Mouse (Mus musculus) neural tube, embryonic 14.5 days (tissue): ENCODE results near the gene Ccnb2. TPM values are rescaled to one million over a fixed set of nuclear protein-coding genes. Genes with fewer than 3 reads are reported as not detected.

Experiments
- ATAC-seq: fragments of 200-750 bp; cut with Nextera tagmentation; 2 replicates; pipeline ENCODE4 v1.8.0; 2017; ENCODE audit warnings: low read depth, mild to moderate bottlenecking, moderate TSS enrichment, moderate library complexity
- H3K27ac ChIP-seq: fragments of 300-500 bp; sonication (generic); 2 replicates; pipeline ENCODE4 v1.5.1; 2014; ENCODE audit warnings: low read depth, mild to moderate bottlenecking, control low read depth, low read length, moderate library complexity, mixed read lengths
- H3K27me3 ChIP-seq: fragments of 300-500 bp; sonication (generic); 2 replicates; pipeline ENCODE4 v1.6.1; 2014; ENCODE audit warnings: low read length; ENCODE audit not compliant: control insufficient read depth, insufficient read depth
- H3K36me3 ChIP-seq: fragments of 300-500 bp; sonication (generic); 2 replicates; pipeline ENCODE4 v1.6.1; 2014; ENCODE audit warnings: low read length, mixed read lengths; ENCODE audit not compliant: control insufficient read depth, insufficient read depth
- H3K4me1 ChIP-seq: fragments of 300-500 bp; sonication (generic); 2 replicates; pipeline ENCODE4 v1.6.1; 2014; ENCODE audit warnings: low read length; ENCODE audit not compliant: control insufficient read depth, insufficient read depth
- H3K4me2 ChIP-seq: fragments of 300-500 bp; sonication (generic); 2 replicates; pipeline ENCODE4 v1.6.1; 2014; ENCODE audit warnings: mild to moderate bottlenecking, low read depth, low read length, control low read depth
- H3K4me3 ChIP-seq: fragments of 300-500 bp; sonication (generic); 2 replicates; pipeline ENCODE4 v1.5.1; 2014; ENCODE audit warnings: low read depth, low read length, control low read depth, mixed read lengths
- H3K9ac ChIP-seq: fragments of 300-500 bp; sonication (generic); replicated peaks from 2 replicates; pipeline ENCODE4 v1.6.1; 2014; ENCODE audit warnings: low read depth, mild to moderate bottlenecking, control low read depth, low read length, mixed read lengths
- H3K9me3 ChIP-seq: fragments of 300-500 bp; sonication (generic); 2 replicates; pipeline ENCODE4 v1.6.1; 2016; ENCODE audit warnings: low read length; ENCODE audit not compliant: control insufficient read depth
- WGBS: fragments of 180-500 bp; shearing (Covaris S2); extraction: QIAGEN DNeasy Blood & Tissue Kit; methylation state at CpG from one replicate; pipeline ENCODE4 v1.1.7; 2014; 5-methylcytosine and 5-hydroxymethylcytosine counted together
- polyA plus RNA-seq: library from polyadenylated mRNA; unstranded; fragments of >200 nt; fragmentation: Nextera tagmentation; extraction: Ambion mirVana; gene quantifications from 2 replicates; pipeline ENCODE4 v1.2.1, GENCODE M21; 2014

The Ccnb2 gene
- polyA plus RNA-seq, 1 experiment from 2014 or later = 11.5 TPM

DNA sequence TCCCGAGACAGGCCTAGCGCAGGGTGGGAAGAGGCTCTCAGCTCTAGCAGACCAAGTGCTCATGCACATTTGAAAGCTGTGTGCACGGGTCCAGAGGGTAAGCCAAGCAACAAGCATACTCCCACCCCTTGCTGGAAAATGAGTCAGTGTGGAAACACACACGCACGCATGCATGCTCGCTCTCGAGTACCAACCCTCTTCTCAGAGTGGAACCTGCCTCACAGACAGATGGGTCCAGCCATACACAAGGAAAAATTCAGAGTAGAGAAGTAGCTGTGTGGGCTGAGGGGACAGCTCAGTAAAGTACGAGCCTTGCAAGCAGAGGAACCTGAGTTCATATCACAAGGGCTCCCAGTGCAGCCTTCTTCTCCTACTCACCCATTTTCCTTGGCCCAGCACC lies 11.6 kb downstream of the Ccnb2 start:
- 98% methylated on average over 8 of the region's 8 CpGs for WGBS
- H3K4me3 ChIP-seq = no peak overlapping the region
- ATAC-seq = no peak
- peaks cover 6% of the 10 kb centered on the region; the same call in 1 of the 2 replicates for H3K36me3 ChIP-seq
- no peaks in the 10 kb centered on the region for H3K27me3 ChIP-seq
- no peak overlapping the region for H3K9ac ChIP-seq
- no peaks in the 10 kb centered on the region for H3K4me1 ChIP-seq
- no peak overlapping the region for H3K27ac ChIP-seq
- H3K4me2 ChIP-seq = no peak overlapping the region
- H3K9me3 ChIP-seq = no peaks in the 10 kb centered on the region

DNA sequence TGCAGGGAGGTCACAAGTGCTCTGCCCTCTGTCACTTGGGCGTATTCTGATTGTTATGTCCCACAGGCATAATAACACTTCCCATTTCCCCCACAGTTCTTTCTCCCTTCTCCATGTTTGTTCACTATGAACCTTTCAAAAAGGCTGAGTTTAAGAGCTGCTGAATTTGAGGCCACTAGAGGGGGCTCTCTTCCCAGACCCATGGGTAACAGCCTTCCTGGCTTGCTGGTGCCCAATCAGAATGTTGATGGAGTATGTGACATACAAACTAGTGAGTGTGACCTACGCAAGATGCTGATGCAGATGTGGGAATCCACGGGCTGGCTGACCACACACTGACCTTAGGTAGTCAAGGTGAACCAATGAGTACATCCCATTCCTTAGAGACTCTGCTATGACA lies 12.6 kb downstream of the Ccnb2 start:
- H3K4me1 ChIP-seq = no peaks in the 10 kb centered on the region
- H3K4me2 ChIP-seq = no peak overlapping the region
- H3K36me3 ChIP-seq = peaks cover 6% of the 10 kb centered on the region; the same call in 1 of the 2 replicates
- H3K9ac ChIP-seq = no peak overlapping the region
- H3K4me3 ChIP-seq = no peak overlapping the region
- no peaks in the 10 kb centered on the region for H3K27me3 ChIP-seq
- no peaks in the 10 kb centered on the region for H3K9me3 ChIP-seq
- WGBS = 90% methylated on average over 3 of the region's 3 CpGs
- no peak for ATAC-seq
- H3K27ac ChIP-seq = no peak overlapping the region

GRCm38 (mm10) chr9:70406596-70406995 lies 14.8 kb downstream of the Ccnb2 start:
- Histone ChIP-seq H3K27me3 (no peaks in the 10 kb centered on the region), H3K9me3 (no peaks in the 10 kb centered on the region), H3K9ac (no peak overlapping the region), H3K36me3 (peaks cover 6% of the 10 kb centered on the region; the same call in 1 of the 2 replicates), H3K4me2 (no peak overlapping the region), H3K27ac (no peak overlapping the region), H3K4me1 (no peaks in the 10 kb centered on the region), H3K4me3 (no peak overlapping the region)
- 94% methylated on average over 3 of the region's 3 CpGs for WGBS
- ATAC-seq = no peak

- Histone ChIP-seq H3K4me1 (no peaks in the 10 kb centered on the region), H3K4me3 (no peak overlapping the region), H3K4me2 (no peak overlapping the region), H3K9ac (no peak overlapping the region), H3K27me3 (no peaks in the 10 kb centered on the region), H3K36me3 (no peaks in the 10 kb centered on the region), H3K27ac (no peak overlapping the region), H3K9me3 (no peaks in the 10 kb centered on the region)
- no peak for ATAC-seq
- 95% methylated on average over 8 of the region's 8 CpGs for WGBS
Measured at GRCm38 (mm10) chr9:70401937-70402539, 19.3 kb downstream of the Ccnb2 start.

DNA sequence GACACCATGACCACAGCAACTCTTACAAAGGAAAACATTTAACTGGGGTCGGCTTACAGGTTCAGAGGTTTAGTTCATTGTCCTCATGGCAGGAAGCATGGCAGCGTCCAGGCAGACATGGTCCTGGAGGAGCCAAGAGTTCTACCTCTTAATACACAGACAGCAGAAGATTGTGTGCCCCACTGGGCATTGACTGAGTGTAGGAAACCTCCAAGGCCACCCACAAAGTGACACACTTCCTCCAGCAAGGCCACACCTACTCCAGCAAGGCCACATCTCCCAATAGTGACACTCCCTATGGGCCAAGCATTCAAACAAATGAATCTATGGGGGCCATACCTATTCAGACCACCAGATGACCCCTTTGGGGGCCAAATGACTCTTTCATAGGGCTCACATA lies 25.3 kb downstream of the Ccnb2 start:
- no peak for ATAC-seq
- no peak overlapping the region for H3K4me3 ChIP-seq
- 92% methylated on average over 2 of the region's 2 CpGs for WGBS

GRCm38 (mm10) chr9:70395617-70396016 lies 25.7 kb downstream of the Ccnb2 start:
- Histone ChIP-seq H3K36me3 (no peaks in the 10 kb centered on the region), H3K27ac (no peak overlapping the region), H3K4me2 (no peak overlapping the region), H3K27me3 (no peaks in the 10 kb centered on the region), H3K4me3 (no peak overlapping the region), H3K4me1 (no peaks in the 10 kb centered on the region), H3K9me3 (no peaks in the 10 kb centered on the region), H3K9ac (no peak overlapping the region)
- 92% methylated on average over 12 of the region's 12 CpGs for WGBS
- no peak for ATAC-seq

More for the DNA sequence above, 25.3 kb downstream of the Ccnb2 start:
- no peaks in the 10 kb centered on the region for H3K4me1 ChIP-seq
- H3K9me3 ChIP-seq = no peaks in the 10 kb centered on the region
- H3K27me3 ChIP-seq = no peaks in the 10 kb centered on the region
- H3K4me2 ChIP-seq = no peak overlapping the region
- no peaks in the 10 kb centered on the region for H3K36me3 ChIP-seq
- H3K27ac ChIP-seq = no peak overlapping the region
- no peak overlapping the region for H3K9ac ChIP-seq

GRCm38 (mm10) chr9:70392563-70392907 lies 28.8 kb downstream of the Ccnb2 start:
- H3K9ac ChIP-seq = no peak overlapping the region
- H3K4me2 ChIP-seq = no peak overlapping the region
- no peaks in the 10 kb centered on the region for H3K4me1 ChIP-seq
- H3K27me3 ChIP-seq = no peaks in the 10 kb centered on the region
- H3K36me3 ChIP-seq = no peaks in the 10 kb centered on the region
- peak; percentile 83 for ATAC-seq
- no peak overlapping the region for H3K4me3 ChIP-seq
- WGBS = 17% methylated on average over 6 of the region's 6 CpGs
- H3K27ac ChIP-seq = no peak overlapping the region
- no peaks in the 10 kb centered on the region for H3K9me3 ChIP-seq

DNA sequence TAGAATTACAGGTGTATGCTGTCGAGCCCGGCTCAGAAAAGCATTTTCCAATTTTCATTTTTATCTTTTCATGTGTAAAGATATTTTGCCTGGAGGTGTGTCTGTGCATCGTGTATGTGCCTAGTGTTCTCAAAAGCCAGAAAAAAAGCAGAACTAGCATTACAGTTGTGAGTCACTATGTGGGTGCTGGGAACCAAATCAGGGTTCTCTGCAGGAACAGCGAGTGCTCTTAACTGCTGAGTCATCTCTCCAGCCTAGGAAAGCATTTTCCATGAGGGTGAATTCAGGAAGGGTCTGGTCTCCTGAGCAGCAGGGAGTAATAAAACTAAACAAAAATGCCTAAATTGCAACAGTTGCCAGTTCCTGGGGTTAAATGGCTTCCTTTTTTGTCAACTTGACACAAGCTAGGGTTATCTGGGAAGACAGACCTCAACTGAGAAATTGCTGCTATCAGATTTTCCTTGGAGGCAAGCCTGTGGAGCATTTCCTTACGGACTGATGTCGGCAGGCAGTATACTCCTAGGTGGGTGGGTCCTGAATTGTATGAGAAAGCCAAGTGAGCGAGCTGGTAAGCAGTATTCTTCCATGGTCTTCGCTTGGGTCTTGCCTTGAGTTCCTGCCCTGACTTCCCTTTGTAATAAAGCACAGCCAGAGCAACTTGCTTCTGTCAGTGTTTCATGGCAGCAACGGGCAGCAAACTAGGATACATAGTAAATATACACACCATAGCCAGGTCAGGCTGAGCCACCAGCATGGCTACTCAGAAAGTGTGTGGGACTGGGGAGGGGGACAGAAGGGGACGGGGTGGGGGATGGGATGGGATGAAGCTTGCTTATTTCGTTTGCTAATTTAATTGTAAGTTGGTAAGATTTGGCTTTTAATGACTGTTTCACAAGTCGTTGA lies 29.4 kb downstream of the Ccnb2 start:
- Histone ChIP-seq H3K9ac (no peak overlapping the region), H3K36me3 (no peaks in the 10 kb centered on the region), H3K9me3 (no peaks in the 10 kb centered on the region), H3K4me1 (no peaks in the 10 kb centered on the region), H3K4me2 (no peak overlapping the region), H3K27me3 (no peaks in the 10 kb centered on the region), H3K27ac (no peak overlapping the region), H3K4me3 (no peak overlapping the region)
- ATAC-seq = no peak
- WGBS = 76% methylated on average over 12 of the region's 12 CpGs

DNA sequence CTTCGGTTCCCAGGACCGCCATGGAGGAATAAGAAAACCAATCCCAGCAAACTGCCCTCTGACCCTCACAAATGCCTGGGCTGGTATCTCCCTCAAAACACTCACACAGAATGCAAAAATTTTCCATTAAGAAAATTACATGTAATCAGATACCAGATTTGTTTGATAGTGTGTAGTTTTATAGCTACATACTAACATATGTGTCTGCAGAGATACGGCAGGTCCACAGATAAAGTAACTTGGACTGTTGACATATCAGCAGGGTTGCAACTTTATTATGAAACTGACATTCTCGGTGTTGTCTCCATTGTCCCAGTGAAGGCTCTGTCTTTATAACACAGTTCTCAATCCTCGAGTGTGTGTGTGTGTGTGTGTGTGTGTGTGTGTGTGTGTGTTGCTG lies 30.3 kb downstream of the Ccnb2 start:
- Histone ChIP-seq H3K36me3 (no peaks in the 10 kb centered on the region), H3K27me3 (no peaks in the 10 kb centered on the region), H3K4me3 (no peak overlapping the region), H3K9me3 (no peaks in the 10 kb centered on the region), H3K27ac (no peak overlapping the region), H3K4me2 (no peak overlapping the region), H3K9ac (no peak overlapping the region), H3K4me1 (no peaks in the 10 kb centered on the region)
- no peak for ATAC-seq
- WGBS = 89% methylated on average over 5 of the region's 5 CpGs
